Mouse (Mus musculus) frontal cortex, postnatal 10 days (tissue): ENCODE data around the gene Tmem205.

Experiments
- DNase-seq, 2 experiments: peaks; one replicate each; pipeline ENCODE4 v3.0.0; 2022; ENCODE audit warnings: low spot score in 2 of 2, mixed read lengths in 1 of 2

Tmem205 gene

DNA sequence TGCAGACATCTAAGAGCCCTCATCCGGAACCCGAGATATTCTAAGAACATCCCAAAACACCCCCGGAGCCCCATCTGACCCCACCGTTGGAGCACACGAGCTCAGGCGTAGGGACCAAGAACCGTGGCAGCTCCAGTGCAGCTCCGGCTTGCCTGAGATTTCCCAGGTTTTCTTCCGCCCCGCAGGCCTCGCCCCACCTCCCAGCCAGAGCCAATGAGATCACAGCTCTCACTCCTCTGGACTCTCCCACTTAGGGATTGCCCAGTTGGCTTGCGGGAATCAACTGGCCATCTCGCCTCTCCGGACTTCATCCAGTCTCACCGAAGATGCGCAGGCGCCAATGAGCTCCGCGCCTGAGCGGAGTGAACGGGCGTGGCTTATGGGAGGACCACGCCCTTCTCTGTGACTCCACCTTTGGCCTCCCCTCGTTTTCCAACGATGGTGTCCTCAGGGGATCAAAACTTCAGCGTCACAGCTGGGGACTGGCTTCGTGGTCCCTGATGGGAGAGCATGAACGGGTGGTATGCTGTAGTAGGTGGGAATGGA lies at the start of gene Tmem205, which contains the start of gene Ccdc159:
Tmem205 (minus strand) TSS at position 349 of the 546 bp plus-strand sequence.
Ccdc159 (plus strand) TSS at position 264 of the 546 bp plus-strand sequence.
- peak; percentile 91 to 92 for DNase-seq

DNA sequence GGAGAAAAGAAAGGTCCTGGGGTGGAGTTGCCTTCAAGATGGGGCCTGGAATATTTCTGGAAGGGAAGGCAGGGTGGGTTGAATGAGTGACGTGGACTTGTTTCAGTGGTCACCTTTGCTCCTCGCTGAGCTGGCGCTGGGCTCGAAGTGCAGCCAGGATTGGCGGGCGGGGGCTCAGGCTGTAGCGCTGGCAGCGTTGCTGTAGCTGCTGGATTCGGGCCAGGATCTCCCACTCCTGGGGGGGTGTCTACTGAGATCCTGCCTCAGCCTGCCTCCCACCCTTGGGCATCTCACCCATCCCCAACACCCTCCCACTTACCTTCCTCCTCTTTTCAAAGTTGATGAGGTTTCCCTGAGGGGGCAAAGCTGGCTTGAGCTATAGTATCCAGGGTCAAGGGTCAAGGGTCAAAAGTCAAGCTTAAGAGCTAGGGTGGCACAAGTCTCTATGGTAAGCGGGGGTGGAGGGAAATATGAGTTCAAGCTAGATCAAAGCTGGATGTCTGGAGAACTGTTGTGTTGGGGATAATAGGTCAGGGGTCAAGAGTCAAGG lies 49.3 kb upstream of the Tmem205 start:
- DNase-seq = no peak

DNA sequence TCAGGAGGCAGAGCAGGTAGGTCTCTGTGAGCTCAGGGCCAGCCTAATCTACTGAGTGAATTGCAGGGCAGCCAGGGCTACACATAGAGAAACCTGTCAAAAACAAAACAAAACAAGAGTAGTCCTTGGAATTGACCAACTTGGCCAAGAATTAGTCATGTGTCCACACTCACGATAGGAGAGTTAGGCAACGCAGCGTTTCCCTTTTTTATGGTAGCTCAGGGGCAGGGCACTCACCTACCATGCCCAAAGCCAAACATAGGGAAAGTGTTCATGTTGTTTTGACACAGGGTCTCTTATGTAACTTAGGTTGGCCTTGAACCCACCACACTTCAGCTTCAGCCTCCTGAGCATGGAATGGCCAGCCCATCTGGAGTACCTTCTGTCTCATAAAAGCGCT lies 41.9 kb upstream of the Tmem205 start:
- no peak for DNase-seq

GRCm38 (mm10) chr9:21968883-21969282 lies 41.5 kb upstream of the Tmem205 start:
- DNase-seq = no peak

DNA sequence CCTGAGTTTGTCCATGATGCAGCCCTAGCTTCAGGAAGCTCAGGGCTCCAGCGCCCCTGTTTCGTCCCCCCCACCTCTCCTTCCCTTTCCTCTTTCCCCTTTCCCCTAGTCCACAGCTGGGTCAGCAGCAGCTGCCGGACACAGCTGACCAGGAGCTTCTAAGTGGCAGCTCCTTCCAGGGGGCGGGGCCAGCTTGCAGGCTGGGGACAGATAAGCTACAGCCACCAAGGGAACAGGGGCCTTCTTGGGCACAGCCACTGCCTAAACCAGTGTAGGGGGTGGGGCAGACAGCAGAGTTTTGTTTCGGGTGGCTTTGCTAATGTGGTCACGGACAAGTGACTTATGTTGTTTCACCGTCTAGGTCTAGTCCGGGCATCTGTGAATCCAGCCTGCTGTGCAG lies 36.1 kb upstream of the Tmem205 start, which contains the start of gene Epor:
Epor (minus strand) TSS at position 90 of the 400 bp plus-strand sequence.
- no peak for DNase-seq

GRCm38 (mm10) chr9:21962416-21963059 lies 35.2 kb upstream of the Tmem205 start:
- peak in 1 of 2 experiments; percentile 74 for DNase-seq

- DNase-seq = no peak
Measured at GRCm38 (mm10) chr9:21962010-21962409, 34.7 kb upstream of the Tmem205 start.

GRCm38 (mm10) chr9:21961366-21961980 lies 34.1 kb upstream of the Tmem205 start:
- no peak for DNase-seq

GRCm38 (mm10) chr9:21960558-21961208 lies 33.3 kb upstream of the Tmem205 start:
- DNase-seq = no peak

GRCm38 (mm10) chr9:21960135-21960534 lies 32.8 kb upstream of the Tmem205 start:
- no peak for DNase-seq

DNA sequence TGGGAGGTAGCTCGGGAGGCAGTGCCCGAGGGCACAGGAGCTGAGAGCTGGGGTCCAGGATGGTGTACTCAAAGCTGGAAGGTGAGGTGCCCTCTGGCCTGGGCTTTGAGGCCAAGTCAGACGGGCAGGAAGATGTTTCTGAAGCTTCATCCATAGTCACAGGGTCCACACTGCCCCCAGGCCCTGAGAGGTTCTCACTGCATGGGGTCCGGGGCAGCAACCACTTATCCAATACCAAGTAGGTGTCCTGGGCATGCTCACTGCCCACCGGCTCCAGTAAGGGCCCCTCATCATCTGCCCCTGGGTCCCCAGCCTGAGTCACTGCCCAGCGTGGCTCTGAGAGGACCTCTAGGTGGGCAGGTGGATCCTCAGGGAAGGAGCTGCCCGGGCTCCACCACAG lies 31.9 kb upstream of the Tmem205 start:
- DNase-seq = no peak

- DNase-seq = no peak
Measured at GRCm38 (mm10) chr9:21958372-21958771, 31.0 kb upstream of the Tmem205 start.

- peak; percentile 97 to 99 for DNase-seq
Measured at GRCm38 (mm10) chr9:21955570-21956281, 28.4 kb upstream of the Tmem205 start, which contains the start of gene Swsap1. TSS of gene Swsap1 (plus strand) at chr9:21955755.

DNA sequence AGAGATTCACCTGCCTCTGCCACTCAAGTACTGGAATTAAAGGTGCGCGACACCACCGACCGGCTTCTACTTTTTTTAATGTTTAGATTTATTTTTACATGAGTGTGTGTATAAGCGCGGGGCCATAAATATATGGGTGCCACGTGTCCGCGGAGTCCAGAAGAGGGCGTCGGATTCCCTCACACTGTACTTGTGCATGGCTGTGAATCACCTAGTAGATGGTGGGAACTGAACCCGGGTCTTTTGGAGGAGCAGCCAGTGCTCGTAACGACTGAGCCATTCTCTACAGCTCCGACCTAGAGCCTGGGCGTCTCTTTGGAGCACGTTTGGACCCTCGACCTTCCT lies 27.8 kb upstream of the Tmem205 start:
- DNase-seq = no peak

DNA sequence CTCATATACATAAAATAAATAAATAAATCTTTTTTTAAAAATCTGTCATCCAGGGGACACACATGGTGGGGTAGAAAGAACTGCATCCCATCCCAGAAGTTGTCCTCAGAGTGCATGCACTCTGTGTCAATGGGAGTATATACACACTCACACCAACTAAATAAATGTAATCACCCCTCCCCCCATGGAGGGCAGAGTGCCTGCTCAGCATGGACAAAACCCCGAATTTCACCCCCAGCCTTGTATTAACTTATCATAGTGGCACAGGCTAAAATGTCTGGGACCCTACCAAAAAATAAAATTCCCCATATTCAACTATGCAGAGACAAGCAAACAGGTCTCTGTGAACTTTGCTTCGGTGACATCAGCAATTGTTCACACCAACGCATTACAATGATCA lies 27.3 kb upstream of the Tmem205 start:
- DNase-seq = no peak

DNA sequence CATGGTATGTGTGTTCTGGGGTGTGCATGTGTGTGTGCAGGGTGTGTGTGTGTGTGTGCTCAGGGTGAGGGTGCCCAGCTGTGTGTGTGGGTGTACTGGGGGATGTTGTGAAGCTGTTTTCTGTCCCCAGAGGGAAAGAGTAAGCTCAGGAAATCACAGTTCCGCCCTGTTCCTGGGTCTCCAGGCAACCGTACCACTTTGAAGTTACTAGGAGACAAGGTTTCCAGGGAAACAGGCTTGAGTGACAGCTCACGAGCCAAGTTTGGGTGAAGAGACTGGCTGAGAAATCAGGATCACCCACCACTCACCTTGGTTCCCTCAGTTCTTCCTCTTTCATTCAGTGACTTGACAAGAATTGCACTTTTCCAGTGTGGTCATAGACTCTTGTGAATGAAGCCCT lies 26.2 kb upstream of the Tmem205 start:
- DNase-seq = peak; percentile 62 to 78

- DNase-seq = no peak
Measured at GRCm38 (mm10) chr9:21951977-21952376, 24.6 kb upstream of the Tmem205 start.

GRCm38 (mm10) chr9:21950322-21950721 lies 23.0 kb upstream of the Tmem205 start:
- DNase-seq = no peak

GRCm38 (mm10) chr9:21948790-21949189 lies 21.4 kb upstream of the Tmem205 start:
- no peak for DNase-seq

- DNase-seq = no peak
Measured at GRCm38 (mm10) chr9:21948146-21948545, 20.8 kb upstream of the Tmem205 start.

GRCm38 (mm10) chr9:21947540-21948130 lies 20.3 kb upstream of the Tmem205 start:
- no peak for DNase-seq
